Mouse (Mus musculus): ENCODE measurements around the gene Krt80. TPM values are rescaled to one million over a fixed set of nuclear protein-coding genes. Genes with fewer than 3 reads are reported as not detected.

Krt80 gene
- 1 to 10 TPM in 1 of 2 experiments, under 1 TPM in 1; 0.66 to 1.2 TPM for polyA plus RNA-seq (2017; shearing (Covaris generic))

DNA sequence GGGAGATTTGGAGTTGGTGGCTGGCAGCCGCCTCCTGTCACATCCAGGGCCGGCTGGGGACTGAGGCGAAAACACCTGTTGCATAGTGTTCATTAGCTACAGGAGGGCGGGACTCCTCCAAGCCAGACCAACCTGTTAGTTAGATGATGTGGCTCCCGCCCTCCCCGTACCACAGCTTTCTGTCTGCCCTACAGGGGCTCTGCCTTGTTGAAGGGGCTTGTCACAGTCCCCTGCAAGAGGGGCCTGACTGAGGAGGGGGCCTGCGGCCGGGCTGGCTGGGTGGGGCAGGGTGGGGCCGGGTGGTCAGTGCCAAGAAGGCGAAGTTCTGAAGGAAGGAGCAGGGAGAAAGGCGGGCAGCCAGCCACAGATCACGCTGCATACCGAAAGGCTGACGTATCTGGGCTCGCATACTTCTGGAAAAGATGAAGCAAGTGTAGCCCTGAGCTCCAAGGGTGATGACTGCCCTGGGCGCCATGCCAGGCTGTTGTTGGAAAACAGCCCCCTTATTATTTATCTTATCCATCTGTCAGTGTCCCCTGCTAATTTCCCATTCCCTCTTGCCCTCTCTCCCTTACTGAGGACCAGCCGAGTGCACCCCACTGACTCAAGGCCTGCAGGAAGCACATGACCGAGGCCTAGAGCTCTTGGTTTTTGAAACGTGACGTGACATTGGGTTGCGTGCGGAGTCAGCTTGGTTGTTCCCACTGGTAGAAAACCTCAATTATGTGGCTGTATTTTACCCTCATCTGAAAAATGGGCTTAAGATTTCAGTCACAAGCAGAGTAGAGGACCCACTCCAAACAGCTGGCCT lies at the start of gene Krt80:
Gene Krt80 (minus strand): TSS at position 62 of the 811 bp plus-strand sequence.

DNA sequence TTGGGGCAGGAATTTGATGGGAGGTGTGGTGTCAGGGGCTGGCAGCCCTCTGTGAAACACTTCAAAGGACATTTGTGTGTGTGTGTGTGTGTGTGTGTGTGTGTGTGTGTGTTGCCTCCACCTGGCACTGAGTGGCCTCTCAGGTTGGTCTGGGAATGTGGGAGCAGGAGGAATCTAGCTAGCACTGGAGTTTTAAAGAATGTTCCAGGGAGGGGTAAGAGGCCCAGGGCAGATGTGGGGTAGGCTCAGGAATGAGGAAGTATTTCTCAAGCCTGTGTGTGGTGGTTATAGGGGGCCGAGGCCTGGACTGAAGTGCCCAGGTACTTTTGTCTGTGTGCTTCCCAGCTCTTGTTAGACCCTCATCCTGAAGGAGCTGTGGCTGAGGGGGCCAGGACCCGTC lies 40.8 kb upstream of the Krt80 start, which contains the start of gene Krt7:
Gene Krt7 (plus strand): TSS at position 269 of the 400 bp plus-strand sequence.

Other genes with a start within 250 kb of the Krt80 start
- gene Acvrl1, start 241.6 kb downstream of the Krt80 start, polyA plus RNA-seq (2017; shearing (Covaris generic)) = 1 to 10 TPM; 3.4 to 4.6 TPM
- gene Acvr1b, start 196.1 kb downstream of the Krt80 start, polyA plus RNA-seq (2017; shearing (Covaris generic)) = 1 to 10 TPM; 1.6 to 2.3 TPM
- gene Grasp, start 146.0 kb downstream of the Krt80 start, polyA plus RNA-seq (2017; shearing (Covaris generic)) = 1 to 10 TPM; 5.9 to 9.2 TPM
- gene Nr4a1, start 115.9 kb downstream of the Krt80 start, polyA plus RNA-seq (2017; shearing (Covaris generic)) = 100 to 1,000 TPM in 1 of 2 experiments, 10 to 100 TPM in 1; 49.0 to 128 TPM
- 10 to 100 TPM; 58.6 to 65.0 TPM for gene Atg101, start 85.9 kb downstream of the Krt80 start, polyA plus RNA-seq (2017; shearing (Covaris generic))
- gene 6030408B16Rik, start 77.0 kb downstream of the Krt80 start, polyA plus RNA-seq (2017; shearing (Covaris generic)) = under 1 TPM in 1 of 2 experiments, not detected in 1; 0.50 TPM
- gene Krt7, start 40.9 kb upstream of the Krt80 start, polyA plus RNA-seq (2017; shearing (Covaris generic)) = under 1 TPM in 1 of 2 experiments, not detected in 1; 0.29 TPM
- under 1 TPM in 1 of 2 experiments, not detected in 1; 0.38 TPM for gene Krt87, start 68.6 kb upstream of the Krt80 start, polyA plus RNA-seq (2017; shearing (Covaris generic))
- gene Krt88, start 77.6 kb upstream of the Krt80 start, polyA plus RNA-seq (2017; shearing (Covaris generic)) = not detected
- under 1 TPM in 1 of 2 experiments, not detected in 1; 0.10 TPM for gene Krt81, start 93.6 kb upstream of the Krt80 start, polyA plus RNA-seq (2017; shearing (Covaris generic))
- gene Krt86, start 103.3 kb upstream of the Krt80 start, polyA plus RNA-seq (2017; shearing (Covaris generic)) = not detected
- 1 to 10 TPM in 1 of 2 experiments, under 1 TPM in 1; 0.32 to 2.3 TPM for gene Krt83, start 121.3 kb upstream of the Krt80 start, polyA plus RNA-seq (2017; shearing (Covaris generic))
- not detected for gene Gm49425, start 147.1 kb upstream of the Krt80 start, polyA plus RNA-seq (2017; shearing (Covaris generic))
- under 1 TPM in 1 of 2 experiments, not detected in 1; 0.15 TPM for gene Krt84, start 162.7 kb upstream of the Krt80 start, polyA plus RNA-seq (2017; shearing (Covaris generic))
- gene Krt82, start 180.5 kb upstream of the Krt80 start, polyA plus RNA-seq (2017; shearing (Covaris generic)) = under 1 TPM in 1 of 2 experiments, not detected in 1; 0.09 TPM
- gene Krt90, start 192.8 kb upstream of the Krt80 start, polyA plus RNA-seq (2017; shearing (Covaris generic)) = under 1 TPM in 1 of 2 experiments, not detected in 1; 0.06 TPM
- under 1 TPM in 1 of 2 experiments, not detected in 1; 0.14 TPM for gene Krt75, start 203.7 kb upstream of the Krt80 start, polyA plus RNA-seq (2017; shearing (Covaris generic))